Mouse (Mus musculus) kidney, adult 2 months (tissue): ENCODE data around the gene Rack1. TPM values are rescaled to one million over a fixed set of nuclear protein-coding genes. Genes with fewer than 3 reads are reported as not detected.
A peak's percentile ranks its signal among the peaks of the same experiment; 100 is the strongest.
"Not testable (repeated sequence)": the region's sequence is repeated elsewhere in the genome, so short reads cannot be mapped to it uniquely, and the experiment has no call there.

Experiments used
- DNase-seq: peaks from one replicate; pipeline ENCODE4 v3.0.0; 2021
- H3K27ac ChIP-seq: fragments of 200-500 bp; 2 replicates; pipeline ENCODE4 v1.5.1; 2012; ENCODE audit warnings: low read depth, low read length, control low read depth, inconsistent platforms; ENCODE audit not compliant: insufficient read depth
- H3K27me3 ChIP-seq: fragments of 200-500 bp; replicated peaks from 2 replicates; pipeline ENCODE4 v1.6.1; 2012; ENCODE audit warnings: mild to moderate bottlenecking, moderate library complexity, low read length, inconsistent platforms; ENCODE audit not compliant: control insufficient read depth, insufficient read depth
- H3K36me3 ChIP-seq: fragments of 200-500 bp; 2 replicates; pipeline ENCODE4 v1.6.1; 2012; ENCODE audit warnings: mild to moderate bottlenecking, moderate library complexity, low read length, inconsistent platforms; ENCODE audit not compliant: control insufficient read depth, insufficient read depth
- H3K4me1 ChIP-seq: fragments of 200-500 bp; 2 replicates; pipeline ENCODE4 v1.6.1; 2011; ENCODE audit warnings: low read length; ENCODE audit not compliant: control insufficient read depth, insufficient read depth
- H3K4me3 ChIP-seq: fragments of 200-500 bp; 2 replicates; pipeline ENCODE4 v1.5.1; 2011; ENCODE audit warnings: mild to moderate bottlenecking, low read depth, low read length, control low read depth; ENCODE audit not compliant: insufficient read depth
- CTCF ChIP-seq: fragments of 200-500 bp; conservative IDR thresholded peaks from 2 replicates; pipeline ENCODE4 v1.5.1; 2011; ENCODE audit warnings: low read depth, mild to moderate bottlenecking, control low read depth, low read length, moderate library complexity, mixed read lengths; ENCODE audit not compliant: insufficient read depth, insufficient read length
- POLR2A ChIP-seq: fragments of 200-500 bp; IDR thresholded peaks from one replicate; pipeline ENCODE4 v1.6.1; 2011; ENCODE audit warnings: low read depth, low read length, control low read depth
- WGBS: fragments of 180-500 bp; shearing (Covaris S2); methylation state at CpG from one replicate; pipeline ENCODE4 v1.1.7; 2018; 5-methylcytosine and 5-hydroxymethylcytosine counted together
- polyA plus RNA-seq: library from polyadenylated mRNA; depleted of rRNA; stranded (reverse); fragments of >200 nt; gene quantifications from 2 replicates; pipeline ENCODE4 v1.2.3, GENCODE M21; 2012

Rack1 gene
- polyA plus RNA-seq, 1 experiment: 1,243 TPM

GRCm38 (mm10) chr11:48815851-48816250 lies 15.7 kb downstream of the Rack1 start:
- Histone ChIP-seq H3K27me3 (no peaks in the 10 kb centered on the region), H3K36me3 (peaks cover 2% of the 10 kb centered on the region; the same call in 1 of the 2 replicates), H3K27ac (no peak overlapping the region), H3K4me3 (peak overlapping the region; percentile 93), H3K4me1 (peaks cover 12% of the 10 kb centered on the region)
- WGBS: 39% methylated on average over 16 of the region's 16 CpGs
- TF ChIP-seq POLR2A: no peak
- TF ChIP-seq CTCF: no peak
- no peak for DNase-seq

GRCm38 (mm10) chr11:48816281-48816781 lies 16.2 kb downstream of the Rack1 start:
- peak overlapping the region; percentile 29; the same call in 1 of the 2 replicates for H3K27ac ChIP-seq
- no peaks in the 10 kb centered on the region for H3K27me3 ChIP-seq
- 0 out of 2 replicates have a peak, but pooled peaks cover under 1% of the 10 kb centered on the region for H3K36me3 ChIP-seq
- TF ChIP-seq POLR2A: peak; percentile 3
- TF ChIP-seq CTCF: no peak
- WGBS: 2% methylated on average over 22 of the region's 23 CpGs
- peaks cover 12% of the 10 kb centered on the region for H3K4me1 ChIP-seq
- no peak for DNase-seq
- peak overlapping the region; percentile 93 for H3K4me3 ChIP-seq

GRCm38 (mm10) chr11:48816800-48817665 lies 16.9 kb downstream of the Rack1 start, which contains the start of gene Trim41:
Gene Trim41 (minus strand): TSS chr11:48817353.
- peak; percentile 100 for DNase-seq
- H3K27me3 ChIP-seq: no peaks in the 10 kb centered on the region
- H3K27ac ChIP-seq: peak within 1 kb of the TSS; percentile 100
- under 1% methylated on average over 75 of the region's 77 CpGs for WGBS
- H3K4me3 ChIP-seq: peak within 1 kb of the TSS; percentile 98
- peak; percentile 95 for TF ChIP-seq POLR2A
- TF ChIP-seq CTCF: no peak
- peaks cover 12% of the 10 kb centered on the region for H3K4me1 ChIP-seq
- H3K36me3 ChIP-seq: no peaks in the 10 kb centered on the region

GRCm38 (mm10) chr11:48817794-48818193 lies 17.7 kb downstream of the Rack1 start:
- no peaks in the 10 kb centered on the region for H3K36me3 ChIP-seq
- 3% methylated on average over 9 of the region's 9 CpGs for WGBS
- no peak for TF ChIP-seq CTCF
- TF ChIP-seq POLR2A: no peak
- H3K4me1 ChIP-seq: peaks cover 12% of the 10 kb centered on the region
- no peak for DNase-seq
- H3K27me3 ChIP-seq: no peaks in the 10 kb centered on the region
- H3K27ac ChIP-seq: peak overlapping the region; percentile 98
- H3K4me3 ChIP-seq: peak overlapping the region; percentile 98

- no peak for TF ChIP-seq CTCF
- TF ChIP-seq POLR2A: no peak
- peak overlapping the region; percentile 24 for H3K4me3 ChIP-seq
- DNase-seq: peak; percentile 94
- WGBS: 2% methylated on average over 16 of the region's 16 CpGs
- H3K36me3 ChIP-seq: no peaks in the 10 kb centered on the region
- H3K4me1 ChIP-seq: peaks cover 14% of the 10 kb centered on the region
- no peaks in the 10 kb centered on the region for H3K27me3 ChIP-seq
- peak overlapping the region; percentile 62 for H3K27ac ChIP-seq
These were observed 18.2 kb downstream of the Rack1 start for GRCm38 (mm10) chr11:48818346-48818745.

GRCm38 (mm10) chr11:48819614-48820307 lies 19.6 kb downstream of the Rack1 start:
- Histone ChIP-seq H3K4me3 (no peak overlapping the region), H3K27ac (no peak overlapping the region; the same call in 1 of the 2 replicates), H3K4me1 (peaks cover 10% of the 10 kb centered on the region), H3K36me3 (no peaks in the 10 kb centered on the region), H3K27me3 (no peaks in the 10 kb centered on the region)
- TF ChIP-seq POLR2A: no peak
- TF ChIP-seq CTCF: no peak
- WGBS: 77% methylated on average over 7 of the region's 7 CpGs
- DNase-seq: no peak

GRCm38 (mm10) chr11:48820308-48820674 lies 20.2 kb downstream of the Rack1 start:
- H3K27me3 ChIP-seq: no peaks in the 10 kb centered on the region
- H3K4me3 ChIP-seq: no peak overlapping the region
- DNase-seq: peak; percentile 49
- TF ChIP-seq POLR2A: no peak
- no peak for TF ChIP-seq CTCF
- H3K27ac ChIP-seq: no peak overlapping the region; the same call in 1 of the 2 replicates
- H3K4me1 ChIP-seq: peaks cover 10% of the 10 kb centered on the region
- H3K36me3 ChIP-seq: no peaks in the 10 kb centered on the region

GRCm38 (mm10) chr11:48821299-48821698 lies 21.2 kb downstream of the Rack1 start:
- not testable (repeated sequence) for H3K27me3 ChIP-seq, H3K4me3 ChIP-seq, H3K36me3 ChIP-seq, H3K27ac ChIP-seq, DNase-seq, H3K4me1 ChIP-seq
- WGBS: 92% methylated on average over 14 of the region's 14 CpGs
